Mouse (Mus musculus): Measurements from ENCODE around the gene Snx14. TPM values are rescaled to one million over a fixed set of nuclear protein-coding genes. Genes with fewer than 3 reads are reported as not detected.

Snx14 gene
- total RNA-seq, 4 experiments from 2014 or later = 46.5 to 59.8 (median 53.9) TPM

GRCm38 (mm10) chr9:88388826-88389225 is 49.9 kb downstream of the Snx14 start:
- DNase-seq (ENCODE audit: low spot score in 2 of 2) = no peak

- DNase-seq (ENCODE audit: low spot score in 2 of 2) = no peak
These were observed 58.2 kb downstream of the Snx14 start for GRCm38 (mm10) chr9:88380542-88380941.

GRCm38 (mm10) chr9:88380076-88380475 is 58.7 kb downstream of the Snx14 start:
- DNase-seq (ENCODE audit: low spot score in 2 of 2) = no peak

- DNase-seq (ENCODE audit: low spot score in 2 of 2) = no peak
These were observed 59.7 kb downstream of the Snx14 start for GRCm38 (mm10) chr9:88379057-88379456.

- DNase-seq (ENCODE audit: low spot score in 2 of 2) = no peak
These were observed 61.3 kb downstream of the Snx14 start for GRCm38 (mm10) chr9:88377483-88377882.

- DNase-seq (ENCODE audit: low spot score in 2 of 2) = no peak
These were observed 65.8 kb downstream of the Snx14 start for GRCm38 (mm10) chr9:88373001-88373400.

- no peak for DNase-seq (ENCODE audit: low spot score in 2 of 2)
These were observed 67.6 kb downstream of the Snx14 start for GRCm38 (mm10) chr9:88371201-88371600.

GRCm38 (mm10) chr9:88369666-88370065 is 69.1 kb downstream of the Snx14 start:
- DNase-seq (ENCODE audit: low spot score in 2 of 2) = no peak

GRCm38 (mm10) chr9:88368476-88368875 is 70.3 kb downstream of the Snx14 start:
- no peak for DNase-seq (ENCODE audit: low spot score in 2 of 2)

GRCm38 (mm10) chr9:88367751-88368150 is 71.0 kb downstream of the Snx14 start:
- DNase-seq (ENCODE audit: low spot score in 2 of 2) = no peak

GRCm38 (mm10) chr9:88367322-88367721 is 71.4 kb downstream of the Snx14 start:
- DNase-seq (ENCODE audit: low spot score in 2 of 2) = no peak

GRCm38 (mm10) chr9:88366819-88367218 is 71.9 kb downstream of the Snx14 start:
- DNase-seq (ENCODE audit: low spot score in 2 of 2) = no peak

- no peak for DNase-seq (ENCODE audit: low spot score in 2 of 2)
These were observed 72.5 kb downstream of the Snx14 start for GRCm38 (mm10) chr9:88366308-88366707.

- no peak for DNase-seq (ENCODE audit: low spot score in 2 of 2)
These were observed 75.7 kb downstream of the Snx14 start for GRCm38 (mm10) chr9:88363102-88363501.

GRCm38 (mm10) chr9:88362055-88362850 is 76.5 kb downstream of the Snx14 start:
- DNase-seq (ENCODE audit: low spot score in 2 of 2) = no peak

GRCm38 (mm10) chr9:88361211-88361909 is 77.4 kb downstream of the Snx14 start:
- DNase-seq (ENCODE audit: low spot score in 2 of 2) = no peak

GRCm38 (mm10) chr9:88359140-88359539 is 79.6 kb downstream of the Snx14 start:
- no peak for DNase-seq (ENCODE audit: low spot score in 2 of 2)

- no peak for DNase-seq (ENCODE audit: low spot score in 2 of 2)
These were observed 81.6 kb downstream of the Snx14 start for GRCm38 (mm10) chr9:88357173-88357572.

- DNase-seq (ENCODE audit: low spot score in 2 of 2) = no peak
These were observed 85.3 kb downstream of the Snx14 start for GRCm38 (mm10) chr9:88353459-88353858.

GRCm38 (mm10) chr9:88352741-88353140 is 86.0 kb downstream of the Snx14 start:
- DNase-seq (ENCODE audit: low spot score in 2 of 2) = no peak

GRCm38 (mm10) chr9:88351163-88351562 is 87.6 kb downstream of the Snx14 start:
- DNase-seq (ENCODE audit: low spot score in 2 of 2) = no peak

GRCm38 (mm10) chr9:88350317-88350716 is 88.4 kb downstream of the Snx14 start:
- DNase-seq (ENCODE audit: low spot score in 2 of 2) = no peak

- no peak for DNase-seq (ENCODE audit: low spot score in 2 of 2)
These were observed 90.1 kb downstream of the Snx14 start for GRCm38 (mm10) chr9:88348623-88349022.
